Mouse (Mus musculus) liver, embryonic 14.5 days (tissue): ENCODE measurements at regions not wholly inside any gene's neighbourhood (a gene's known extent, or its start where the extent isn't known, plus 50 kb on each side); places are given as distances from the start of the nearest gene placed in this dataset.

Source experiments
- ATAC-seq: fragments of 200-750 bp; cut with Nextera tagmentation; 2 replicates; pipeline ENCODE4 v1.8.0; 2017; ENCODE audit warnings: moderate number of reproducible peaks, mild to moderate bottlenecking, moderate library complexity; ENCODE audit not compliant: insufficient read depth
- DNase-seq, 3 experiments: peaks; one replicate each; pipeline ENCODE4 v3.0.0-alpha.2; 2012 to 2013; ENCODE audit warnings: low read depth in 3 of 3, low spot score in 3 of 3
- H3K27ac ChIP-seq: fragments of 300-500 bp; sonication (generic); 2 replicates; pipeline ENCODE4 v1.5.1; 2014; ENCODE audit warnings: moderate library complexity, mild to moderate bottlenecking, control low read depth, inconsistent platforms
- H3K27me3 ChIP-seq: fragments of 300-500 bp; sonication (generic); 2 replicates; pipeline ENCODE4 v1.6.1; 2014; ENCODE audit warnings: mild to moderate bottlenecking, low read length, moderate library complexity; ENCODE audit not compliant: control insufficient read depth, insufficient read depth
- H3K36me3 ChIP-seq: fragments of 300-500 bp; sonication (generic); replicated peaks from 2 replicates; pipeline ENCODE4 v1.6.1; 2014; ENCODE audit warnings: low read depth; ENCODE audit not compliant: control insufficient read depth, insufficient read depth
- H3K4me1 ChIP-seq, 2 experiments: fragments of 200-500 bp in 1 of 2; fragments of 300-500 bp in 1 of 2; sonication (generic) in 1 of 2; replicated peaks; 2 replicates each; pipeline ENCODE4 v1.6.1; 2012 to 2014; ENCODE audit warnings: antibody characterized with exemption in 1 of 2, inconsistent platforms in 1 of 2, low read length in 1 of 2; ENCODE audit not compliant: control insufficient read depth in 2 of 2, insufficient read depth in 2 of 2
- H3K4me2 ChIP-seq: fragments of 300-500 bp; sonication (generic); 2 replicates; pipeline ENCODE4 v1.6.1; 2014; ENCODE audit warnings: low read depth, mild to moderate bottlenecking, control low read depth, moderate library complexity
- H3K4me3 ChIP-seq, 2 experiments: fragments of 200-500 bp in 1 of 2; fragments of 300-500 bp in 1 of 2; sonication (generic) in 1 of 2; 2 replicates each; pipeline ENCODE4 v1.5.1; 2012 to 2014; ENCODE audit warnings: low read depth in 2 of 2, low read length in 2 of 2, mild to moderate bottlenecking in 2 of 2, control low read depth in 1 of 2, inconsistent platforms in 1 of 2, moderate library complexity in 1 of 2; ENCODE audit not compliant: insufficient read depth in 1 of 2
- H3K9ac ChIP-seq: fragments of 300-500 bp; sonication (generic); replicated peaks from 2 replicates; pipeline ENCODE4 v1.6.1; 2014; ENCODE audit warnings: mild to moderate bottlenecking, control low read depth, moderate library complexity
- H3K9me3 ChIP-seq: fragments of 300-500 bp; sonication (generic); 2 replicates; pipeline ENCODE4 v1.6.1; 2016; ENCODE audit warnings: low read length, mixed read lengths; ENCODE audit not compliant: control insufficient read depth
- CTCF ChIP-seq: IDR thresholded peaks from 2 replicates; pipeline ENCODE4 v1.5.1; 2016; ENCODE audit warnings: antibody characterized with exemption, low read depth, control low read depth
- EP300 ChIP-seq: IDR thresholded peaks from 2 replicates; pipeline ENCODE4 v1.6.1; 2016; ENCODE audit warnings: antibody characterized with exemption, low read depth
- WGBS: fragments of 180-500 bp; shearing (Covaris S2); extraction: QIAGEN DNeasy Blood & Tissue Kit; methylation state at CpG from one replicate; pipeline ENCODE4 v1.1.7; 2014; ENCODE audit not compliant: insufficient replicate concordance; 5-methylcytosine and 5-hydroxymethylcytosine counted together

DNA sequence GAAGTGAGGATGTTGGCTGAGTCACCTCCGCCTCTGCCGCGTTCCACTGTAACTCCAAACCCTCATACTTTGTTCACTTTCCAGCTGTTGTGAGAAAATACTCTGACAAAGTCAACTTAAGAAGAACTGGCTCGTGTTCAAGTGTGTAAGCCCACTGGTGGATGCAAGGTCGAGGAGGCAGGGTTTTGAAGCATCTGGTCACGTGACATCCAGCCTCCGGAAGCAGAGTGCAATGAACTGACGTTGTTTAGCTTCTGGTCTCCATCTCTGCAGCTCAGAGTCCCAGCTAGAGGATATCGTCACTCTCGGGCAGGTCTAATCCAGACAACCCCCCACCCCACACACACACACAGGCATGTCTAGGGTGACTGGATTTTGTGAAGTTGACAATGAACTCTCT, 140.1 kb downstream of the Kcnk1 start:
- 55% methylated on average over 10 of the region's 10 CpGs for WGBS
- ATAC-seq (no peak), DNase-seq (no peak)

GRCm38 (mm10) chr8:126135573-126135972, 140.6 kb downstream of the Kcnk1 start:
- H3K4me2 ChIP-seq: no peak overlapping the region
- peaks cover 26% of the 10 kb centered on the region for H3K27me3 ChIP-seq
- no peak overlapping the region for H3K4me3 ChIP-seq
- WGBS: 50% methylated on average over 3 of the region's 3 CpGs
- H3K4me1 ChIP-seq: peaks cover 0 to 2% of the 10 kb centered on the region in 2 experiments; a peak in 1 of 4 replicates
- DNase-seq (no peak), ATAC-seq (no peak)
- H3K36me3 ChIP-seq: no peaks in the 10 kb centered on the region
- no peak for TF ChIP-seq CTCF
- no peak for TF ChIP-seq EP300
- H3K27ac ChIP-seq: no peak overlapping the region
- no peak overlapping the region for H3K9ac ChIP-seq
- no peaks in the 10 kb centered on the region for H3K9me3 ChIP-seq

More for the DNA sequence above, 140.1 kb downstream of the Kcnk1 start:
- no peak overlapping the region for H3K9ac ChIP-seq
- H3K36me3 ChIP-seq: no peaks in the 10 kb centered on the region
- H3K27ac ChIP-seq: no peak overlapping the region
- no peak overlapping the region for H3K4me3 ChIP-seq
- H3K27me3 ChIP-seq: peaks cover 26% of the 10 kb centered on the region
- H3K9me3 ChIP-seq: no peaks in the 10 kb centered on the region
- peaks cover 0 to 2% of the 10 kb centered on the region in 2 experiments; a peak in 1 of 4 replicates for H3K4me1 ChIP-seq
- no peak overlapping the region for H3K4me2 ChIP-seq
- no peak for TF ChIP-seq CTCF
- TF ChIP-seq EP300: no peak

- Histone ChIP-seq H3K4me2 (no peak overlapping the region), H3K27ac (no peak overlapping the region), H3K36me3 (no peaks in the 10 kb centered on the region), H3K9me3 (no peaks in the 10 kb centered on the region), H3K9ac (no peak overlapping the region), H3K27me3 (peaks cover 26% of the 10 kb centered on the region), H3K4me1 (peaks cover 0 to 2% of the 10 kb centered on the region in 2 experiments; a peak in 1 of 4 replicates), H3K4me3 (no peak overlapping the region)
- TF ChIP-seq CTCF: no peak
- no peak for TF ChIP-seq EP300
- ATAC-seq (no peak), DNase-seq (no peak)
- WGBS: 63% methylated on average over 3 of the region's 3 CpGs
These were observed 142.0 kb downstream of the Kcnk1 start for GRCm38 (mm10) chr8:126136946-126137345.

- Histone ChIP-seq H3K4me2 (no peak overlapping the region), H3K4me3 (no peak overlapping the region), H3K27ac (no peak overlapping the region), H3K9ac (no peak overlapping the region), H3K27me3 (peaks cover 26% of the 10 kb centered on the region), H3K36me3 (no peaks in the 10 kb centered on the region), H3K4me1 (peaks cover 0 to 2% of the 10 kb centered on the region in 2 experiments; a peak in 1 of 4 replicates), H3K9me3 (no peaks in the 10 kb centered on the region)
- 45% methylated on average over 4 of the region's 4 CpGs for WGBS
- no peak for TF ChIP-seq EP300
- TF ChIP-seq CTCF: no peak
- no peak for ATAC-seq
- no peak for DNase-seq
These were observed 142.5 kb downstream of the Kcnk1 start for GRCm38 (mm10) chr8:126137452-126137851.

- no peak for DNase-seq
- Histone ChIP-seq H3K36me3 (no peaks in the 10 kb centered on the region), H3K9me3 (no peaks in the 10 kb centered on the region), H3K27me3 (peaks cover 26% of the 10 kb centered on the region), H3K4me3 (peak overlapping the region in 1 of 2 experiments; percentile 25; a peak in 2 of 4 replicates), H3K9ac (no peak overlapping the region), H3K27ac (no peak overlapping the region), H3K4me1 (peaks cover 0 to 2% of the 10 kb centered on the region in 2 experiments; a peak in 1 of 4 replicates), H3K4me2 (peak overlapping the region; percentile 47)
- whole genome bisulfite sequencing: 2% methylated on average over 93 of the region's 95 CpGs
- no peak for TF ChIP-seq EP300
- TF ChIP-seq CTCF: no peak
- no peak for ATAC-seq
These were observed 143.9 kb downstream of the Kcnk1 start for GRCm38 (mm10) chr8:126138645-126139545.
